Mouse (Mus musculus): ENCODE data around the gene Mrps9.

- no peak for TF ChIP-seq EP300 (IDR thresholded peaks at IDR 0.05; ENCODE audit: low read depth)
- TF ChIP-seq CTCF (IDR thresholded peaks at IDR 0.05; ENCODE audit: low read depth), result no peak
These were observed 31.2 kb downstream of the Mrps9 start for GRCm38 (mm10) chr1:42882258-42882657.

All from heart, postnatal 0 days (tissue).